Mouse (Mus musculus) cortical plate, adult 2 months (tissue): ENCODE measurements around the gene Otop2. TPM values are rescaled to one million over a fixed set of nuclear protein-coding genes. Genes with fewer than 3 reads are reported as not detected.

Experiments
- H3K27ac ChIP-seq: fragments of 200-500 bp; 2 replicates; pipeline ENCODE4 v1.5.1; 2012; ENCODE audit warnings: low read length, control low read depth, inconsistent platforms; ENCODE audit not compliant: insufficient read depth
- H3K4me1 ChIP-seq: fragments of 200-500 bp; 2 replicates; pipeline ENCODE4 v1.6.1; 2011; ENCODE audit warnings: low read length; ENCODE audit not compliant: control insufficient read depth, insufficient read depth
- H3K4me3 ChIP-seq: fragments of 200-500 bp; 2 replicates; pipeline ENCODE4 v1.5.1; 2011; ENCODE audit warnings: mild to moderate bottlenecking, low read length, control low read depth; ENCODE audit not compliant: insufficient read depth
- CTCF ChIP-seq: fragments of 200-500 bp; IDR thresholded peaks from 2 replicates; pipeline ENCODE4 v1.5.1; 2011; ENCODE audit warnings: mild to moderate bottlenecking, control low read depth, low read length; ENCODE audit not compliant: insufficient read depth; ENCODE audit errors: extremely low read depth
- POLR2A ChIP-seq: fragments of 200-500 bp; IDR thresholded peaks from 2 replicates; pipeline ENCODE4 v1.6.1; 2011; ENCODE audit warnings: mild to moderate bottlenecking, low read length, control low read depth; ENCODE audit not compliant: insufficient read depth; ENCODE audit errors: extremely low read depth
- polyA plus RNA-seq: library from polyadenylated mRNA; depleted of rRNA; stranded (reverse); fragments of >200 nt; gene quantifications from 2 replicates; pipeline ENCODE4 v1.2.3, GENCODE M21; 2012

Otop2 gene
- polyA plus RNA-seq, 1 experiment = 3.4 TPM

GRCm38 (mm10) chr11:115295939-115296338 is 11.0 kb upstream of the Otop2 start:
- TF ChIP-seq CTCF (no peak), POLR2A (no peak)
- Histone ChIP-seq H3K27ac (no peak overlapping the region), H3K4me1 (no peaks in the 10 kb centered on the region), H3K4me3 (no peak overlapping the region; the same call in 1 of the 2 replicates)

GRCm38 (mm10) chr11:115296471-115297210 is 10.3 kb upstream of the Otop2 start:
- peak overlapping the region; percentile 47 for H3K4me3 ChIP-seq
- no peaks in the 10 kb centered on the region for H3K4me1 ChIP-seq
- no peak for TF ChIP-seq CTCF
- no peak for TF ChIP-seq POLR2A
- no peak overlapping the region for H3K27ac ChIP-seq

GRCm38 (mm10) chr11:115297214-115297826 is 9.6 kb upstream of the Otop2 start, which contains the start of gene Fads6:
Gene Fads6, minus strand, starts transcription at chr11:115297663.
- Histone ChIP-seq H3K4me3 (peak within 1 kb of the TSS; percentile 47), H3K4me1 (no peaks in the 10 kb centered on the region), H3K27ac (0 out of 2 replicates have a peak within 1 kb of the TSS, but pooled peaks have one; percentile 8)
- peak; percentile 48; the same call in 1 of the 2 replicates for TF ChIP-seq POLR2A
- peak; percentile 24; the same call in 1 of the 2 replicates for TF ChIP-seq CTCF

- no peak for TF ChIP-seq POLR2A
- no peak for TF ChIP-seq CTCF
- Histone ChIP-seq H3K4me3 (no peak overlapping the region), H3K4me1 (no peaks in the 10 kb centered on the region), H3K27ac (no peak overlapping the region)
Observed at GRCm38 (mm10) chr11:115298160-115298559, 8.8 kb upstream of the Otop2 start.

GRCm38 (mm10) chr11:115300745-115301144 is 6.2 kb upstream of the Otop2 start:
- Histone ChIP-seq H3K27ac (no peak overlapping the region), H3K4me3 (no peak overlapping the region), H3K4me1 (no peaks in the 10 kb centered on the region)
- TF ChIP-seq CTCF (no peak), POLR2A (no peak)

- H3K4me3 ChIP-seq = no peak overlapping the region
- TF ChIP-seq POLR2A (no peak), CTCF (no peak)
- H3K27ac ChIP-seq = no peak overlapping the region
- no peaks in the 10 kb centered on the region for H3K4me1 ChIP-seq
Observed at GRCm38 (mm10) chr11:115301351-115301750, 5.6 kb upstream of the Otop2 start.

GRCm38 (mm10) chr11:115303167-115303566 is 3.8 kb upstream of the Otop2 start:
- H3K4me1 ChIP-seq = no peaks in the 10 kb centered on the region
- no peak overlapping the region for H3K4me3 ChIP-seq
- no peak overlapping the region for H3K27ac ChIP-seq
- TF ChIP-seq CTCF = no peak
- TF ChIP-seq POLR2A = no peak

GRCm38 (mm10) chr11:115308781-115309180 is 1.8 kb downstream of the Otop2 start:
- no peaks in the 10 kb centered on the region for H3K4me1 ChIP-seq
- no peak overlapping the region for H3K27ac ChIP-seq
- H3K4me3 ChIP-seq = no peak overlapping the region
- no peak for TF ChIP-seq POLR2A
- no peak for TF ChIP-seq CTCF

GRCm38 (mm10) chr11:115314249-115314648 is 7.3 kb downstream of the Otop2 start:
- H3K4me1 ChIP-seq = no peaks in the 10 kb centered on the region

More at GRCm38 (mm10) chr11:115314249-115314648, 7.3 kb downstream of the Otop2 start:
- Histone ChIP-seq H3K27ac (no peak overlapping the region), H3K4me3 (no peak overlapping the region)
- TF ChIP-seq CTCF (0 out of 2 replicates have a peak, but pooled peaks have one; percentile 24), POLR2A (no peak)
